Mouse (Mus musculus): ENCODE data around the gene Tsnaxip1. TPM values are rescaled to one million over a fixed set of nuclear protein-coding genes. Genes with fewer than 3 reads are reported as not detected.

The Tsnaxip1 gene
- 0.36 and 0.59 TPM in 2 replicates for polyA plus RNA-seq (2021; fragmentation: Nextera tagmentation)
- long read RNA-seq, experiment 1: 0 reads
- long read RNA-seq, experiment 2, partial matches to known transcripts: 1 of 2 reads
- long read RNA-seq, experiment 2, other reads (novel, unspliced or antisense): 1 of 2 reads

GRCm38 (mm10) chr8:105826861-105827848 is at the start of gene Tsnaxip1, which contains the start of gene Ranbp10:
Gene Tsnaxip1 (plus strand): TSS chr8:105827731.
Gene Ranbp10 (minus strand): TSS chr8:105827350.

DNA sequence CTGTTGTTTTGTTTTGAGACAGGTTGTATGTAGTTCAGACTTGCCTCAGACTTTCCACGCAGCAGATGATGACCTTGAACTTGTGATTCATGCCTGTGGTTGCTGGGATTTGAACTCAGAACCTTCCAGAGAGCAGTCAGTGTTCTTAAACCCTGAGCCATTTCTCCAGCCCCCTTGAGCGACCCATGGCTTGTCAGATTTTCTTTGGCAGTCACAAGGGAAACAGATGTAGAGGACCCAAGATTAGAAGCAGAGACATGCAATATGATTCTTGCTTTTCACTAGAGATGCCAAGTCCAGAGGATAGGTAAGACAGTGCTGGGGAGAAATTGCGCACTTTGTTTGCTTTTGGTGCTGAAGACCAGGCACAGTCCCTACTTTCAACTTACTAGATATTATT is 25.6 kb downstream of the Tsnaxip1 start, which contains the start of gene Cenpt:
Gene Cenpt (minus strand): TSS at position 101 of the 400 bp plus-strand sequence.

GRCm38 (mm10) chr8:105854715-105855216 is 27.2 kb downstream of the Tsnaxip1 start, which contains the start of gene Thap11:
Gene Thap11 (plus strand): TSS chr8:105855132.

DNA sequence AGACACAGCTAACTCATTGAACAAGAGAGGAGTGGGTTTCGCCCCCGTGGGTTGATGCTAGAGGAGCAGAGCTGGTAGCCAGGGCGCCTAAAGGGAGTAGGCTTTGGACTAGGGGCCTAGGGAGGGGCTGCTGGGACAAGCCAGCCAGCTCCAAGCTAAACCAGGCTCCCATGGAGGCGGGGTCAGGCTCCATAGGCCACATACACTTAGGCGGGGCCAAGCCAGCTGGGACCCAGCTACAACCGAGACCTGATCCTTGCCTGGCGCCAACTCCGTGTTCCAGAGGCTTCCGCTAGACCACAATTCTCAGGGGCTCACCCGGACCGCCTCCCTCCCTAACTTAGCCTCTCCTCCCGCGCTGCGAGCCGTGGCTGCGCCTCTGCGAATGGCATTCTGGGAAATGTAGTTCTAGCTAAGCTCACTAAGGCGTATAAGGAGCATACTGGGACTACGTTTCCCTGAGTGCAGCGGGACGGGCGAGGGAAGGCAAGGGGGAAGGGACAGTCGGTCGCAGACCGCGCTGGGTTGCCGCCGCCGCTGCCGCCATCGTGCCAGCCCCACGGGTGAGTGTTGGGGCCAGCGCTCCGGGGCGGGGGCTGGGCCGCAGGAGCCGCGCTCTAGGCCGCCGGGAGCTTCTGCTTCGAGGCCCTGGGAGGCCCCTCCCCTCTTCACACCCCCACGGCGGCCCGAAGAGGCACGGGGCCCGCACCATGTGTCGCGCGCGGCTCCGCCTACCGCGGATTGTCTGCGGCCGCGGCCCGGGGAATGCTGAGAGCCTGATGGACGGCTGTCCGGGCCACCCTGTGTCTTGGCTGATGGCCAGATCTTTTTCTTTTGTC is 32.8 kb downstream of the Tsnaxip1 start, which contains the start of gene Nutf2:
Gene Nutf2 (plus strand): TSS at position 438 of the 839 bp plus-strand sequence.

GRCm38 (mm10) chr8:105880754-105881520 is 53.4 kb downstream of the Tsnaxip1 start, which contains the start of gene Edc4:
Gene Edc4 (plus strand): TSS chr8:105880881.

DNA sequence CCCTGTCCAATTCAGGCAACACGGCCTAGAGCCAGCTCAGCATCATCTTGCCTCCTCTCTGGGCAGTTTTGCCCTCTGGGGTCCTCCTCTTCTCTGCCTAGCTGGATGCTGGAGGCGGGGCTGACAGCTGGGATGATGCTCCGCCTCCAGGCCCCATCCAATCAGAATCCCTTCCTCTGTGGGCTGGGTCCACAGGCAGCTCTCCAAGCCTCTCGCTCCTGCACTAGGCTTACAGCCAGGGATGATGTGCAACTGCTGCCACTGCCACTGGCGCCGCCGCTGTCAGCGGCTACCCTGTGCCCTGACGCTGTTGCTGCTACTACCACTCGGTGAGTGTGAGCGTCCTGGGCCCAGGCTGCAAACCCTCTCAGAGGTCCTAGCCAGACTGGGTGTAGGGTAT is 65.8 kb downstream of the Tsnaxip1 start, which contains the start of gene Nrn1l:
Gene Nrn1l (plus strand): TSS at position 229 of the 400 bp plus-strand sequence.

Other genes with a start within 250 kb of the Tsnaxip1 start
- gene Ripor1, start 222.5 kb upstream of the Tsnaxip1 start, polyA plus RNA-seq (2021; fragmentation: Nextera tagmentation): 44.1 and 57.0 TPM in 2 replicates
- gene Ctcf, start 191.2 kb upstream of the Tsnaxip1 start, polyA plus RNA-seq (2021; fragmentation: Nextera tagmentation): 13.1 and 14.2 TPM in 2 replicates
- 0.40 and 0.55 TPM in 2 replicates for gene Agrp, start 190.3 kb upstream of the Tsnaxip1 start, polyA plus RNA-seq (2021; fragmentation: Nextera tagmentation)
- 20.9 and 32.8 TPM in 2 replicates for gene Carmil2, start 141.5 kb upstream of the Tsnaxip1 start, polyA plus RNA-seq (2021; fragmentation: Nextera tagmentation)
- gene Acd, start 126.6 kb upstream of the Tsnaxip1 start, polyA plus RNA-seq (2021; fragmentation: Nextera tagmentation): 32.5 and 41.3 TPM in 2 replicates
- 67.5 and 73.3 TPM in 2 replicates for gene Pard6a, start 126.6 kb upstream of the Tsnaxip1 start, polyA plus RNA-seq (2021; fragmentation: Nextera tagmentation)
- 0.18 and 0.19 TPM in 2 replicates for gene 4933405L10Rik, start 120.1 kb upstream of the Tsnaxip1 start, polyA plus RNA-seq (2021; fragmentation: Nextera tagmentation)
- gene Enkd1, start 119.5 kb upstream of the Tsnaxip1 start, polyA plus RNA-seq (2021; fragmentation: Nextera tagmentation): 5.8 and 6.3 TPM in 2 replicates
- 18.4 and 20.8 TPM in 2 replicates for gene Gfod2, start 69.1 kb upstream of the Tsnaxip1 start, polyA plus RNA-seq (2021; fragmentation: Nextera tagmentation)
- 3.1 TPM in 2 replicates for gene Ranbp10, start 381 bp upstream of the Tsnaxip1 start, polyA plus RNA-seq (2021; fragmentation: Nextera tagmentation)
- 10.9 and 12.0 TPM in 2 replicates for gene Cenpt, start 25.5 kb downstream of the Tsnaxip1 start, polyA plus RNA-seq (2021; fragmentation: Nextera tagmentation)
- gene Thap11, start 27.4 kb downstream of the Tsnaxip1 start, polyA plus RNA-seq (2021; fragmentation: Nextera tagmentation): 45.1 and 53.6 TPM in 2 replicates
- gene Nutf2, start 32.8 kb downstream of the Tsnaxip1 start, polyA plus RNA-seq (2021; fragmentation: Nextera tagmentation): 144 and 150 TPM in 2 replicates
- 19.7 and 20.7 TPM in 2 replicates for gene Edc4, start 53.1 kb downstream of the Tsnaxip1 start, polyA plus RNA-seq (2021; fragmentation: Nextera tagmentation)
- gene Nrn1l, start 65.8 kb downstream of the Tsnaxip1 start, polyA plus RNA-seq (2021; fragmentation: Nextera tagmentation): 3.4 and 3.6 TPM in 2 replicates
- gene Pskh1, start 72.7 kb downstream of the Tsnaxip1 start, polyA plus RNA-seq (2021; fragmentation: Nextera tagmentation): 3.7 and 4.3 TPM in 2 replicates
- gene Ctrl, start 106.1 kb downstream of the Tsnaxip1 start, polyA plus RNA-seq (2021; fragmentation: Nextera tagmentation): not detected in 2 replicates
- gene Psmb10, start 110.7 kb downstream of the Tsnaxip1 start, polyA plus RNA-seq (2021; fragmentation: Nextera tagmentation): 132 and 140 TPM in 2 replicates
- gene Lcat, start 115.7 kb downstream of the Tsnaxip1 start, polyA plus RNA-seq (2021; fragmentation: Nextera tagmentation): 27.6 and 35.6 TPM in 2 replicates
- 11.5 and 14.0 TPM in 2 replicates for gene Slc12a4, start 138.4 kb downstream of the Tsnaxip1 start, polyA plus RNA-seq (2021; fragmentation: Nextera tagmentation)
- not detected in 2 replicates for gene Dpep3, start 151.7 kb downstream of the Tsnaxip1 start, polyA plus RNA-seq (2021; fragmentation: Nextera tagmentation)
- gene Dus2, start 163.6 kb downstream of the Tsnaxip1 start, polyA plus RNA-seq (2021; fragmentation: Nextera tagmentation): 14.8 and 18.1 TPM in 2 replicates
- gene Dpep2nb, start 178.2 kb downstream of the Tsnaxip1 start, polyA plus RNA-seq (2021; fragmentation: Nextera tagmentation): not detected in 2 replicates
- 16.3 and 18.7 TPM in 2 replicates for gene Ddx28, start 184.2 kb downstream of the Tsnaxip1 start, polyA plus RNA-seq (2021; fragmentation: Nextera tagmentation)
- gene Nfatc3, start 231.1 kb downstream of the Tsnaxip1 start, polyA plus RNA-seq (2021; fragmentation: Nextera tagmentation): 3.4 and 3.5 TPM in 2 replicates